Mouse (Mus musculus): Measurements from ENCODE around the gene Trib3. TPM values are rescaled to one million over a fixed set of nuclear protein-coding genes. Genes with fewer than 3 reads are reported as not detected.

The Trib3 gene
- total RNA-seq, 2 experiments from 2014 or later = 0.49 to 1.0 TPM

Other genes starting within 250 kb of the Trib3 start
- 10 to 100 TPM; 38.1 to 38.8 TPM for gene Srxn1, start 238.5 kb downstream of the Trib3 start, total RNA-seq (2021)
- under 1 TPM; 0.60 to 0.61 TPM for gene Tcf15, start 200.5 kb downstream of the Trib3 start, total RNA-seq (2021)
- gene Csnk2a1, start 117.2 kb downstream of the Trib3 start, total RNA-seq (2021) = 100 to 1,000 TPM; 129 to 133 TPM
- 10 to 100 TPM; 42.8 to 46.9 TPM for gene Tbc1d20, start 50.2 kb downstream of the Trib3 start, total RNA-seq (2021)
- gene Rbck1, start 11.4 kb downstream of the Trib3 start, total RNA-seq (2021) = 100 to 1,000 TPM; 106 to 107 TPM
- gene Nrsn2, start 32.6 kb upstream of the Trib3 start, total RNA-seq (2021) = 10 to 100 TPM; 37.5 to 53.4 TPM
- gene Sox12, start 54.0 kb upstream of the Trib3 start, total RNA-seq (2021) = 10 to 100 TPM; 35.3 to 38.0 TPM
- gene Zcchc3, start 71.0 kb upstream of the Trib3 start, total RNA-seq (2021) = 10 to 100 TPM; 10.6 to 10.9 TPM
- gene 6820408C15Rik, start 71.6 kb upstream of the Trib3 start, total RNA-seq (2021) = 1 to 10 TPM; 3.4 to 3.7 TPM
- gene Defb23, start 120.6 kb upstream of the Trib3 start, total RNA-seq (2021) = not detected
- gene Defb20, start 133.0 kb upstream of the Trib3 start, total RNA-seq (2021) = not detected
- gene Defb22, start 146.1 kb upstream of the Trib3 start, total RNA-seq (2021) = not detected
- gene Defb26, start 167.7 kb upstream of the Trib3 start, total RNA-seq (2021) = not detected
- not detected for gene Defb28, start 174.2 kb upstream of the Trib3 start, total RNA-seq (2021)
- not detected for gene Defb29, start 196.1 kb upstream of the Trib3 start, total RNA-seq (2021)
- not detected for gene Gm17416, start 225.3 kb upstream of the Trib3 start, total RNA-seq (2021)
- not detected for gene Defb21, start 228.7 kb upstream of the Trib3 start, total RNA-seq (2021)
- not detected for gene Defb19, start 236.3 kb upstream of the Trib3 start, total RNA-seq (2021)

Measured in left cerebral cortex, postnatal 10 days (tissue).